Comparison of ENCODE assay signal across 8 mouse cellular contexts in genomic region chr11:20655795-20656710, GRCm38 (mm10).
DNase-seq lines count a peak whose midpoint lies in the region; ATAC-seq and TF ChIP-seq lines count a peak whose summit lies in the region.

No protein-coding gene starts in this region.

- no peak for TF ChIP-seq EP300 in heart, postnatal 0 days (IDR thresholded peaks at IDR 0.05; ENCODE audit: low read depth)

- peak overlapping the region; percentile 62 for H3K9ac ChIP-seq in forebrain, embryonic 11.5 days (ENCODE audit: low read length)
- H3K9ac ChIP-seq in heart, postnatal 0 days (replicated peaks; ENCODE audit: low read depth, low read length) = 0 out of 2 replicates have a peak overlapping the region, but pooled peaks have one; percentile 23

- H3K4me3 ChIP-seq in forebrain, embryonic 11.5 days (ENCODE audit: low read depth, low read length) = peak overlapping the region; percentile 11
- peak overlapping the region; percentile 16 for H3K4me3 ChIP-seq in heart, postnatal 0 days (ENCODE audit: low read depth, low read length)
- peak overlapping the region; percentile 54 for H3K4me3 ChIP-seq in macrophage (ENCODE audit: inconsistent target)

- peak overlapping the region; percentile 43 for H3K4me2 ChIP-seq in forebrain, embryonic 11.5 days (ENCODE audit: low read depth, low read length, severe bottlenecking)
- H3K4me2 ChIP-seq in heart, postnatal 0 days (ENCODE audit: low read depth, low read length) = peak overlapping the region; percentile 53

- H3K9me3 ChIP-seq in forebrain, embryonic 11.5 days (ENCODE audit: control insufficient read depth, low read length) = no peaks in the 10 kb centered on the region
- no peaks in the 10 kb centered on the region for H3K9me3 ChIP-seq in heart, postnatal 0 days (replicated peaks; ENCODE audit: control insufficient read depth, low read length)

- H3K36me3 ChIP-seq in forebrain, embryonic 11.5 days (ENCODE audit: control insufficient read depth, insufficient read depth, low read length) = no peaks in the 10 kb centered on the region
- peaks cover 6% of the 10 kb centered on the region; the same call in 1 of the 2 replicates for H3K36me3 ChIP-seq in heart, postnatal 0 days (replicated peaks; ENCODE audit: control insufficient read depth, insufficient read depth, low read length)
- peaks cover 3% of the 10 kb centered on the region; the same call in 1 of the 2 replicates for H3K36me3 ChIP-seq in macrophage (ENCODE audit: inconsistent target)

- TF ChIP-seq CTCF in heart, postnatal 0 days (IDR thresholded peaks at IDR 0.05; ENCODE audit: low read depth) = no peak; the same call in 1 of the 2 replicates

- WGBS in forebrain, embryonic 11.5 days = 9% methylated on average over 18 of the region's 18 CpGs
- 18% methylated on average over 17 of the region's 18 CpGs for WGBS in heart, postnatal 0 days
- WGBS in macrophage (ENCODE audit: missing documents) = 20% methylated on average over 18 of the region's 18 CpGs

- peaks cover 33% of the 10 kb centered on the region for H3K4me1 ChIP-seq in forebrain, embryonic 11.5 days (replicated peaks; ENCODE audit: control insufficient read depth, insufficient read depth, low read length)
- H3K4me1 ChIP-seq in heart, postnatal 0 days (ENCODE audit: control insufficient read depth, insufficient read depth) = peaks cover 23% of the 10 kb centered on the region

- peak; percentile 91 for ATAC-seq in forebrain, embryonic 11.5 days (replicated peaks; ENCODE audit: low FRiP score)
- peak; percentile 70 for ATAC-seq in heart, postnatal 0 days (ENCODE audit: insufficient read depth, low read depth)

- peak overlapping the region; percentile 96 for H3K27ac ChIP-seq in forebrain, embryonic 11.5 days (ENCODE audit: low read depth, low read length)
- H3K27ac ChIP-seq in heart, postnatal 0 days (ENCODE audit: low read depth) = peak overlapping the region; percentile 53
- H3K27ac ChIP-seq in macrophage = peak overlapping the region; percentile 57

- peak; percentile 35 for DNase-seq in ovary, postnatal 10 days (ENCODE audit: low spot score)
- no peak for DNase-seq in ovary, adult 18-20 months (ENCODE audit: low spot score)
- DNase-seq in forebrain, embryonic 11.5 days (ENCODE audit: low spot score) = peak; percentile 91
- DNase-seq in heart, postnatal 0 days (ENCODE audit: low spot score) = no peak
- DNase-seq in left cerebral cortex, adult 18-20 months (ENCODE audit: low spot score in 2 of 2) = peak; percentile 42 to 65
- peak; percentile 70 for DNase-seq in right cerebral cortex, postnatal 14 days
- DNase-seq in urinary bladder, adult 2 months (ENCODE audit: low spot score) = no peak

- H3K27me3 ChIP-seq in forebrain, embryonic 11.5 days (ENCODE audit: control insufficient read depth, insufficient read depth, low read length) = no peaks in the 10 kb centered on the region
- H3K27me3 ChIP-seq in heart, postnatal 0 days (ENCODE audit: control insufficient read depth, insufficient read depth, low read length) = no peaks in the 10 kb centered on the region

- peaks cover 46% of the 10 kb centered on the region; the same call in 1 of the 2 replicates for H3K79me2 ChIP-seq in macrophage (ENCODE audit: inconsistent target)

Comparison
In these comparisons a context has a peak if more than half of its experiments do, and no peak if none do; other contexts are left out.
1. DNase-seq: peak in ovary, postnatal 10 days (single experiment), forebrain, embryonic 11.5 days (single experiment), left cerebral cortex, adult 18-20 months (2 of 2) and right cerebral cortex, postnatal 14 days (single experiment); none in ovary, adult 18-20 months (single experiment), heart, postnatal 0 days (single experiment) and urinary bladder, adult 2 months (single experiment).
2. Peak in every context shown above with its lines, with median percentiles within 50 percentile points of each other: H3K27ac ChIP-seq and H3K4me3 ChIP-seq.